Mouse (Mus musculus) T-cell, adult 2 months (primary cell): ENCODE measurements around the gene Slc2a10.

Experiments
- DNase-seq: peaks from one replicate; pipeline ENCODE4 v3.0.0; 2022; ENCODE audit warnings: low spot score

The Slc2a10 gene

DNA sequence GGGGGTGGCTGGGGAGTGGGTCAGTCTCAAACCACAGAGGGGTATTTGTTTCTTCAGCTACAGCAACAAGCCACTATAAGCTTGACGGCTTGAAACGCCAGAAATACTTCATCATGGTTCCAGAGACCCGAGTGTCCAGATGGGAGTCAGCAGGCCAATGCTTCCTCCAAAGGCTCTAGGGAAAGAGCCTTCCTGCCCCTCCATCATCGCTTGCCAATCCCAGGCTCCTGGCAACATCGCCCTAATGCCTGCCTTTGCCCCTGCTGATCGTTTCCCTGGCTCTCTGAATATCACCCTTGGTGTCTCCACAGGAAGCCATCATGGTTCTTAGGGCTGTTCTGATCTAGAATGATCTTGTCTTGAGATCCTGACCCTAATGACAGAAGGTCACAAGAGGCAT, 58.3 kb downstream of the Slc2a10 start:
- DNase-seq, result no peak

DNA sequence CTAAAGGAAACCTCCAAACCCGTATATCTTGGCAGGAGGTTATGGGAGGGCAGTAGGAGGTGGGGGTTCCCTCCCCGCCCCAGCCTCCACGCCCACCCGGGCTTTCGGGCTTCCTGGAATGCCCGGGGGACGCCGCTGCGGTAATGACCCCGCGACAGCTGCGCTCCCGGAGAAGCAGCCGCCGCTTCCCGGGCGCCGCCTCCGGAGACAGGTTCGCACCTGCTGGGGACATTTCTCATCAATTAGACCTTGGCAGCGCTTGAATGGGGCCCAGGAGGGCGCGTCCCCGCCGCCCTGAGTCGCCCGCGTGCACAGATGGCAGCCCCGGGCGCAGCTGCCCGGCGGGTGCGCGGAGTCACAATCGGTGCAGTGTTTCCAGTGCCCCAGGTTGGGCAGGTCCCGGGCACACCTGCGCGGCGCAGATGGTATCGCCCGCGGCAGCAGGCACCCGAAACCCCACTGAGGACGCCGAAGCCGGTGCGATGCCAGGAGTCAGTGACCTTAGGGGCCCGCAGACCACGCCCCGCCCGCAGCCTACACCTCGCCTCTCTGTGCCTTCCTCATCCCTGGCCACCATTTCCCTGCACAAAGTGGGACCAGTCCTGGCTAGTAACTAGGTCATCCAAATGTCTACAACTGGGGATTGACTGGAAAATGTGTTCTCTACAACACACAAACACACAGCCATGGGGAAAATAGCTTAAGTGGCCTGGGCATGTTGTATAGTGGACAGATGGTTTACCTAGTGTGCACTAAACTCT, 59.9 kb downstream of the Slc2a10 start:
- no peak for DNase-seq

DNA sequence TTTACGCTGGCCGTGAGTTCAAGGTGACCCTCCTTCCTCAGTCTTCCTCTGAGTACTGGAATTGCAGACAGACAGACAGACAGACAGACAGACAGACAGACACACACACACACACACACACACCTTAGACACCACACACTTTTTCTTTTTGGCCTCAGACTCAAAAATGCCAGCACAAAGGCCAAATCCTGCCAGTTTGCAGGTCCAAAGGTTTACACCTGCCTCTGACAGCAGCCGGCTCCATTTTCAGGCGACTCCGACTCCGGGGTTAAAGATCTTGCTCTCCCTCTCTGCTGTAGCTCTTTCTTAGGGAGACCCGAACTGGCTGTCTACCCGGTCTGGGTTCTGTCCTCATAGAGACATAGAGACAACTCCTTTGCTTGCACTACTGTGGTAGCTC, 60.5 kb downstream of the Slc2a10 start:
- DNase-seq, result no peak

DNA sequence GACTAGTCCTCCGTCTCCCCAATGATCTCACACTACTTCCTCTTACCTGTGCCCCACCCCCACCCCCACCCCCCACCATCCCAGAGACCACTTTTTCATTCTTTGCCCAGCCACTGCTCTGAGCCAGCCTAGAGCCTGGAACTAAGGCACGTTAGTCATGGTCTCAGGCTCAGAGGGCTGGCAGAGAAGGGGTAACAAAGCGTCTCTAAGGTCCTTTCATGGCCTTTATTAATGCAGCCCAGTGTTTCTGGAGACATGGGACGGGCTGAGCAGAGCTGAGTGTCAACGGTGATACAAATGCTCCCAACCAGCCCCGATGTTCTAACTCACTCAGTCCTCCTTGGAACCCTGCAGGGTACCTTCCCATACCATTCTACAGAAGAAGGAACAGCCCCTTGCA, 61.0 kb downstream of the Slc2a10 start:
- DNase-seq, result no peak

DNA sequence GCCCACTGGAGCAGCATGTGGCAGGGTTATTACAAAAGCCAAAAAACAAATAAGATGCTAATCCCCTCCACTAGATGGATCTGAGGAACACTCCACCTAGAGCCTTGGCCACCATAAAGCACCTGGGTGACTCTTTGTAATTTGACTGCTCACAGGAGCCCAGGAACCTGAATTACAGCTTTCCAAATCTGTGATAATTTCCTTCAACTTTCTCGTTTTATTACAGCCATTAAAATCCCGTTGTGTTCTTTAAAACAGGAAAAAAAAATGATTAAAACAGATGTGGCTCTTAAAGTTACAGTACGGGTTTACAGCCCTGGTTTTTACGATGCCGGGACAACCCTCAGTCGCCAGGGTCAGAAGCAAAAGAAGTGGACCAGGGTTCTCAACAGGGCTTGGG, 63.3 kb downstream of the Slc2a10 start:
- DNase-seq, result no peak

DNA sequence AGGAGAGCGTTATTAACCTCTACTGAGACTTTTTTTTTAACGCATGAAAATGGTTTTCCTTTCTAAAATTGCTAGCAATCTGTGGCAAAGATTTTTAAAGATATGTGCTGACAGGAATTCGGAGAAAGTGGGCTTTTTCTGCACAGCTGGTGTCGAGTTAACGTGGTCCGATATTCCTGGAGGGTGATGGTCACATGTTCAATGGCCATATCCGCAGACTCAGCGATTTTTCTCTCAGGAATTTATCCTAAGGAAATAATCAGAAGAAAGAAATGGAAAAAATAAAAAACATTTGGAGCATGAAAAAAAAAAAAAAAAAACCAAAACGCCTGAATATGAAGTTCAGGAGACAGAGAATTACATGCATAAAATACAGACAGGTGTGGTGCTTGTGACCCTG, 64.2 kb downstream of the Slc2a10 start:
- DNase-seq, result no peak

DNA sequence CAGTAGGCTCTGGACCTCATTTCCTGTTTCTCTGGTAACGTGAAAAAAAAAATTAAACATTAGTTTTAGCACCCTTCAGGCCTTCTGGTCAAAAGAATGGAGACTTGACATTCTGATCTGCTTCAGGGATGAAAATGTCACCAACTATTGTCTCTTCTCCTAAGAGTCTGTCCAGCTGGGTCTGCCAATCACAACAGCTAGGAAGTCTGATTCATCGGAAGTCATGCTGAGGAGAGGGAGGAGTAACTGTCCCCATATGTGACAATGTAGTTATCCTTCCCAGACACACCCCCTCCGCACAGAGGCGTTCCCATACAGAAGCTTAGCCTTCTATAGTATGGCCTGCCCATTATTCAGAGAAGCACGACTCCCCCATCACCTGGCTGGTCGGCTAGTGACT, 65.3 kb downstream of the Slc2a10 start:
- no peak for DNase-seq
